Mouse (Mus musculus) spleen, postnatal 10 days (tissue): ENCODE measurements around the gene Zfp870.

ENCODE experiments used
- DNase-seq, 2 experiments: peaks; one replicate each; pipeline ENCODE4 v3.0.0; 2021 to 2022; ENCODE audit warnings: low spot score in 2 of 2

Gene Zfp870

DNA sequence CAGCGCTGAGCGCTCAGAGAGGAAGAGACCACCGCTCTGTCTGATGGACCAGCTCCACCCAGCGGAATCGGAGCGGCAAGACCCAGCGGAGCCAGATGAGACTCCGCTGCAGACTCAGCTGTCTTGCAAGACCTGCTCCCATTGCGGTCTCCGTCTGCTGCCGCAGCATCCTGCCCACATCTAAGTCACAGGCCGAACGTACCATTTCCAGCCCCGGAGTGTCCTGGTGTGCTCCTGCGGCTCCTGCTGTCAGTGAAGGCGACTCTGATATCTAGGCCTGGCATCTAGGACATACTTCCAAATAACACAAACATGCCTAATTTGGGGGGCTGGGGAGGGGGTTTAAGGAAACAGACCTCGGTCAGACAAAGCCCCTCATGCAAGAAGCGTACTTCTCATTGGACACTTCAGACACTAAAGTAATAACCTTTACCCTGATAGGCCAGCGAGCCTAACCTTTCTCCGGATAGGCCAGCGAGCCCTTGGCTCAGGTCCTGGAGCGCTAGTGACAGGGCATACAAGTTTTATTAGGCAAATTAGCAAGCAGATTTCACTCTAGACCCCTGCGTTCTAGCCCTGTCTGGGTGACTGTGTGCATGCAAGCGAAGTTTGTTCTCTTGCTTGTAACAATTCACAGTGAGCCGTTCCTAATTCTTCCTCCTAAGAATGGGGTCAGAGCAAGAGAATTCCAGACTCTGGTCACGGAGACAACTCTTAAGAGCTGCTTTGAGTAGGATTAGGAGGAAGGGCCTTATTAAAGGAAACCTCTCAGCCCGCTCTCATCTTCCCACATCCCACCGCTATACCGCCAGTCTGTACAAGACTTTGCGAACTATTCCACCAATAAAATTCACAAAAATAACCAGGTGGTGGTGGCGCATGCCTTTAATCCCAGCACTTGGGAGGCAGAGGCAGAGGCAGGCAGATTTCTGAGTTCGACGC, at the start of gene Zfp870:
Zfp870 (minus strand) TSS at position 404 of the 942 bp plus-strand sequence.
- DNase-seq, result peak; percentile 55 to 71

- DNase-seq, result no peak
Measured at GRCm38 (mm10) chr17:32939831-32940230, 48.4 kb upstream of the Zfp870 start.

- no peak for DNase-seq
Measured at GRCm38 (mm10) chr17:32927803-32928202, 36.4 kb upstream of the Zfp870 start.

DNA sequence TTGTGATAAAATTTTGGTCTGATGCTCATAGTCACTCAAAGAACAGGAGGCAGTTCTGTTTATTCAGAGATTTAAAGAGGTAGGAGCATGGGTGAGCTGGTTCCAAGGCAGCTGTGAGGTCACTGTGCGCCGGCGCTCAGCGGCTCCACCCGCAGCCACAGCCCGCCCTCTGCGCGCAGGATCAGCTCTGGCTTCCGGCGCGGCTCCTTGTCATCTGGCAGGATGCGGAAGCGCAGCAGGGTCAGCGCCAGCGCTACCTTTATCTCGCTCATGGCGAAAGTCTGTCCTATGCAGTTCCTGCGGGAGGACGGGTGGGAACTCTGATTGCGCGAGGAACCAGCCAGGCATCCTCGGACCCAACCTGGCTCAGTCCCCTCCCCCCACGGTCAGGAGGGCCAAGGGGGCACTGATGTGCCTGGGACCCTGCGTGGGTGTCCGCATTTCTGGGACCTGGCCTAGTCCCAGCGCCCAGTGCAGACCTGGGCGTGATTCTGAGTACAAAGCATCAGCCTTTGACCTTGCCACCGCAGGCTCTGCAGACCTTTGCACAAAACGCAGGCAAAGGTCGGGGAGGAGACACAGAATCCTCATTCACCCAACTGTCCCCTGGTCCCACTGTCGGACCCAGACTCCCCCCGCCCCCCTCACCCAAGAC, 33.3 kb upstream of the Zfp870 start:
- peak; percentile 12 to 71 for DNase-seq

DNA sequence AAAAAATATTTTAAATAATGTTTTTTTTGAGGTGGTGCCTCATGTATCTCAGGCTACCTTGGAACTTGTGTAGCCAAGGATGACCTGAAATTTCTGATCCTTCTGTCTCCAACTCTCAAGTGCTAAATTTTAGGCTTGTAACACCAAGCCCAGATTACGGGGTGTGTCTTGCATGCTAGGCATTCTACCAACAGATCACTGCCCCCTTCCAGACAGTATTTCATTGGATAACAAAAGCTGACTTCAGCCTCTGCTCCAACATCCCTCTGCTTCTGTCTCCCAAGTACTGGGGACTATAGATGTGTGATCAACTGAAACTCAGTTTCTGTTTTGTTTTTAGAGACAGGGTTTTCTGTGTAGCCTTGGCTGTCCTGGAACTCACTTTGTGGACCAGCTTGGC, 32.2 kb upstream of the Zfp870 start:
- no peak for DNase-seq

- no peak for DNase-seq
Measured at GRCm38 (mm10) chr17:32919123-32919522, 27.7 kb upstream of the Zfp870 start.

DNA sequence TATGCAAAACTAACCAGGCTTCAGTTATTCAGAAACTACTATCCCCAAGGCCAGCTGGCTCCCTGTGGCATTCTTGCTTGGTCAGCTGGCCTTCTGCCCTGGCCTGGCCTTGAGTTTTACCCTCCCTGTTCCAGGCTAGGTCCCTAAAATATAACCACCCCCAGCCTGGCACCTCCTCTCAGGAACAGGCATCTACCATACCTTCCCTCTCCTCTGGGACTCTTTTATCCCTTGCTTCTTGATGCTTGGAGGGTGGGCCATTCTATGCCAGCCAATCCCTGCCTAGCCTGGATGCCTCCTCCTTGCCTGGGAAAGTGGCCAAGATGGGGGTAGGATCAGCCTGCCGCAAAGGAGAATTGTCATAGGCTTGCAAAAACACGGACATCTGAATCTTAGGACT, 25.7 kb upstream of the Zfp870 start, which contains the start of gene Cyp4f14:
Cyp4f14 (minus strand) TSS at position 212 of the 400 bp plus-strand sequence.
- no peak for DNase-seq

DNA sequence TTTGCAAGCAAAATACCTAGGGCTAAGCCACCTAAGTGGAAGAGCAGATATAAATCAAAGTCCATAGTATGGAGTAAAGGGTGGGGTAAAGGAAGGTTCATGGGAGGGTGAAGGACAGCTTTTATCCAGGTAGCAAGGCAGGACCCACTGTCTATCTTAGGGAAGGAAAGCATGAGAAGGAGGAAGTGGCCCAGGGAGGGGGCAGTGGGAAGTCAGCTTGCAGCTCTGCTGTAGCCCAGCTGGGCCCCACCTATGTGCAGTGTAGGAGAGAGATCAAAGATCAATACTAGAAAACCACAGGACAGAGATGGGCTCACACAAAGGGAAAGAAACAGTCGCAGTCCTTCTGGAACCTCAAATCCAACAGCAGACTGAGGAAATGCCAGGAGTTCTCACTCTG, 24.6 kb upstream of the Zfp870 start:
- no peak for DNase-seq

GRCm38 (mm10) chr17:32906172-32906571, 14.7 kb upstream of the Zfp870 start:
- no peak for DNase-seq

GRCm38 (mm10) chr17:32905239-32905638, 13.8 kb upstream of the Zfp870 start:
- DNase-seq, result peak; percentile 18 to 72

GRCm38 (mm10) chr17:32904414-32904813, 13.0 kb upstream of the Zfp870 start:
- DNase-seq, result no peak

DNA sequence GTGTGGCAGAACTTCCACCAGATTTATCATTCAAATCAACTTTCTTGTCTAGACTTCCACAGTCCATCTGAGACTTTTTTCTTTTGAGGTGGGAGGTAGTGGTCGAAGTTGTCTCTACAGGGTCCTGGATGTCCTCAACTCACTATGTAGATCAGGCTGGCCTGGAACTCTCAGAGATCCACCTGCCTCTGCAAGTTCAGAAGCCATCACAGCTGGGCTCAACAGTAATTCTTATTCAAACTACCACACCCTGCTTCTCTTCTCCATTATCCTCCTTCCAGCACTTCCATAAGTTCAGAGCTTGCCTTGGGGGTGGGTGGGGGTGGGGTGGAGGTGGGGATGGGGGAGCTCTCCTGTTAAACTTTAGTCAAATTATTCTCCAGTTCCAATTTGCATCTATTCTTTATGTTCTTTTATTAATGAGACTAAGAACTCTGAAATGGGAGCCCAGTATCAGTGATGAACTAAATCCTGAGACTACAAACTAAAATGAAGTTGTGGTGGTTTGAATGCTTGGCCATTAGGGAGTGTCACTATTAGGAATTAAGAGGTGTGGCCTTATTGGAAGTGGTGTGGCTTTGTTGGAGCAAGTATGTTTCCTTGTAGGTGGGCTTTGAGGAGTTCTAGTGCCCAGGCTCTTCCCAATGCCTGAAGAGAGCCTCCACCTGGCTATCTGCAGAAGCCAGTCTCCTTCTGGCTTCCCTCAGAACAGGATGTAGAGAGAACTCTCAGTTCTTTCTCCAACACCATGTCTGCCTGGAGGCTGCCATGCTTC, 10.5 kb upstream of the Zfp870 start:
- no peak for DNase-seq

- DNase-seq, result no peak
Measured at GRCm38 (mm10) chr17:32895421-32895820, 4.0 kb upstream of the Zfp870 start.

- DNase-seq, result no peak
Measured at GRCm38 (mm10) chr17:32893901-32894300, 2.5 kb upstream of the Zfp870 start.

GRCm38 (mm10) chr17:32890852-32891238, 597 bp downstream of the Zfp870 start:
- no peak for DNase-seq

DNA sequence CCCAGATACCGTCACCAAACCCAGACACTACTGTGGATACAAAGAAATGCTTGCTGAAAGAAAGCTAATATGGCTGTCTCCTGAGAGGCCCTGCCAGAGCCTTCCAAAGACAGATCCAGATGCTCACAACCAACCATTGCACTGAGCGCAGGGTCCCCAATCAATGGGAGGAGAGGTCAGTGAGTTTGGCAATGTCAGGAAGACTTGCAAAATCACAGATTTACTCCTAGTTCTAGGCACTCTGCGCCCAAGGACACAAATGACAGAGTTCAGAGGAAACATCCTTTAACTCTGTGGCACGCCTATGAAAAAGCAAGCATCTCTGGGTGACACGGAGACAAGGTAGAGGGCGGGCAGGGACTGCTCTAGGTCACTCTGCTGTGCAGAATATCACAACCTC, 1.8 kb downstream of the Zfp870 start:
- no peak for DNase-seq

DNA sequence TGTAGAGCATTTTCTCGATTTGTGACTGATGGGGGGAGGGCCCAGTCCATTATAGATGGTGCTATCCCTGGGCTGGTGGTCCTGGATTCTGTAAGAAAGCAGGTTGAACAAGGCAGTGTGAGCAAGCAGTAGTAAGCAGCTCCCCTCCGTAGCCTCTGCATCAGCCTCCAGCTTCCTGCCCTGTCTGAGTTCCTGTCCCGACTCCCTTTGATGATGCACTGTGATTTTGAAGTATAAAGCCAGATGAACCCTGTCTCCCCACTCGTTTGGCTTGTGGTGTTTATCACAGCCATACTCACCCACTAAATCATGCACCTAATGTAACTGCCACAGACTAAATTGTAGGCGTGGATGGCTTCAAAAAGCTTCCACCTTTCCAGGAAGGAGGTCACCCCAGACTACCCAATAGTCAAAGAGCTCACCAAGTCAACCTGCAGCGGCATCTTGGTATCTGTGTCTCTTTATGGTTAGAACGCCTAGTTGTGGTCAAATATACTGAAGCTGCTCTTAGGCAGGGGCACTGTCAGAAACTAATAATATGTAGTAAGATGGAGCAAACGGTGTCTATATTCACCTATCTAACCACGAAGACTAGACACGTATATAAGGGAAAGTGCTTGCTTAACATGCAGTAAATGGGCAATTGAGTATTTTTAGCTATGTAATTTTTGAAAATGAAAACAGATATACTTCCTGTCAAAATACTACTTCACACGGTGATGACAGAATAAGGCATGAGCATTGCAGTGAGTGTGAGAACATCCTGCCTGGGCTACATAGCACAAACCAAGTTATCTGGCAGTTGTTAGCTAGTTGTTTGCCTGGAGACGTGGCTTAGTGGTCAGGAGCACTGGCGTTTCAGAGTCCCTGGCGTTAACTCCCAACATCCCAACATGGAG, 10.9 kb downstream of the Zfp870 start:
- no peak for DNase-seq

DNA sequence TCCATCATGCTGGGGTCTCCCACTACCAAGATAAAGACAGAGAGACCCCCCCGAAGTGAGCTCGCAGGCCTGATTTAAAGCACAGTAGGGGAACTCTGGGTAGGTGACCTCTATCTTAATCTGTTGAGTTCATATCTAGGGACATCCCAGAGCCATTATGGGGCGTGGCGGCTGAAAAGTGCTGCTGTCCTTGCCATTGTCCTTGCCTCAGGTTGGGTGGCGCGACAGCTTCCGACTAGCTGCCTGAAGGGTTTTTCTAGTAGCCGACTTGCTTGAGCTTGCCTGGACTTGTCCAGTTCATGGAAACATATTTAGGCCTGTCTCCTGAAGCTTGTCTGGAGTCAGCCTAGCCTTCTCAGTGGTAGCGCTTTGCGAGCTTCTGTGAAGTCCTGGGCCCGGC, 12.7 kb downstream of the Zfp870 start:
- no peak for DNase-seq

DNA sequence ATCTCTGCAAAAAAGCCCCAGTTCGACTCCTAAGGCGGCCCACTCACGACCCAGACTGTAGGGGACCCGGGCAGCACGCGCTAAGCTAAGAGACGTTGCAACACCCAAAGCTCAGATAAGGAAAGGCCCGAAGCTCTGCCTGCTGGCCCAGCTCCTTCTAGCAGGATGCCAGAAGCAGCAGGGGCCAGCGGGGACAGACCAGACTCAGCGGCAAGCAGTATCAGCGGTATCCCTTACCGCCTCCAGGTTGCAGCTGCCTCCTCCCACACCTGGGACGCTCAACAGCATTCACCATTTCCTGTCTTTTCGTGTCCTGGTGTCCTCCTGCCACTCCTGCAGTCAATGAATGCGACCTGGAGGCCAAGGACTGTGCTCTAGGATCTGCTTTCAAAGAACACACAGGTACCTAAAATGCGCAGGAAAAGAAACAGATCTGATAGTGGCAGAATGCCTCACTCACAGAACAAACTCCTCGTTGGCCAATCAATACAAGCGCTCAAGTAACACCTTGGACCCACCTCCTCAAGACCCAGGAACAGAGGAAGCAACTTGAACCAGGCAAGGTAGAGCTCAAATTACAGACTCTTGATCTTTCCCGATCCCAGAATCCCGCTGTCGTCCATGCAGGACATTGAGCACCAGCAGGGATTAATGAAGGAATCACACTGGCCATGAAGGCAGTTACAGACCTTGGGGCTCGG, 13.8 kb downstream of the Zfp870 start:
- no peak for DNase-seq

DNA sequence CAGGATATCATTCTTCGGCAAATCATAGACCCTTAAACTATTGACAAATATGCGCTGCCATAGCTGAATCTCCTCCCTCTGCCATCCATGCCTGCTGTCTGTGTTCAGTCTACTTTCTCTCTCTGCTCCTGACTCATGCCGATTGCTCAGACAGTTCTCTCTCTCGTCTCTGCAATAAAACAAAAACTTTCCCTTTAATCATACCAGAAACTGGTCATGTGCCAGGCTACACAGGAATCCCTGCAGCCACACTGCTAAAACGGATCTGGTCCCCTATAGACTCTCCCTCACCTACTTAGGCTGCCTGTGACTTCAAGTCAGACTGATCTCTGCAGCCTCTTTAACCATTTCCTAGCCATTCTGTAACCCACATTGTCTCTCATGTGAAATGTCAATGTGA, 18.7 kb downstream of the Zfp870 start:
- no peak for DNase-seq

DNA sequence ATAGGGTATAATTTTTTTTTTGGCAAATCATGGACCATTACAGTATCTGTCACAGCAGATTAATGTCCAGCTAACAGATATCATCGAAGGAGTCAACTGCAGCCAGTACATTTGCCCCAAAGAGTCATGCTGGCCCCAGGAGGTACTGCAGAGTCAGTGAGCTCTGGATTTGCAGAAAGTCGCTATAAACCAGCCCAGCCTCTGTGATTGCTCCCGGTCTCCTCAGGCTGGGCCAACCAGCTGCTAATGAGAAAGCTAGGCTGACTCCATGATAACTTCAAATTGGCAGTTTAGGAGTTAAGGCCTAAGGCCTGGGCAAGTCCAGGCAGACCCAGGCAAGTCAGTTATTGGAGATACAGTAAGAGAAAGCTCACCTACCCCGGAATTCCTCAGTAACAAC, 19.4 kb downstream of the Zfp870 start:
- DNase-seq, result no peak
